Mouse (Mus musculus): ENCODE data around the gene Sorbs2. TPM values are rescaled to one million over a fixed set of nuclear protein-coding genes. Genes with fewer than 3 reads are reported as not detected.

Gene Sorbs2
- total RNA-seq, 2 experiments from 2014 or later = 370 to 377 TPM

DNA sequence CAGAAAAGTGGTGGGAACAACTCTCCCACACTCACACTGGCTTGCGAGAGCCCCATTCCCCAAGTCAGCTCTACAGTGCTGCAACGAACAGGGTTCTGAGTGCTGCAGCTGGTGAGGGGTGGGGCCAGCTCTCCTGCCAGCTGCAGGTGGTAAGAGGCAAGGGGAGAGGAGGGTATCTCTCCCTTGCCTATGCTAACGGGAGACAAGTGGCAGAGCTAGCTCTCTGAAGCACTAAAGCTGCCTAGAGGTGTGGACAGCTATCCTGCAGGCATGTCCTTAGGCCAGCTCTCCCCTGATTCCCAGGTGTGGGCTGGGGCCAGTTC is 72.9 kb downstream of the Sorbs2 start:
- Histone ChIP-seq H3K27ac (no peak overlapping the region), H3K4me3 (no peak overlapping the region)
- no peak for DNase-seq (ENCODE audit: extremely low spot score in 1 of 2, low spot score in 2 of 2)
- TF ChIP-seq CTCF (IDR thresholded peaks at IDR 0.05) = no peak
- intact Hi-C loops (cut with DNase I) = no loop called here

DNA sequence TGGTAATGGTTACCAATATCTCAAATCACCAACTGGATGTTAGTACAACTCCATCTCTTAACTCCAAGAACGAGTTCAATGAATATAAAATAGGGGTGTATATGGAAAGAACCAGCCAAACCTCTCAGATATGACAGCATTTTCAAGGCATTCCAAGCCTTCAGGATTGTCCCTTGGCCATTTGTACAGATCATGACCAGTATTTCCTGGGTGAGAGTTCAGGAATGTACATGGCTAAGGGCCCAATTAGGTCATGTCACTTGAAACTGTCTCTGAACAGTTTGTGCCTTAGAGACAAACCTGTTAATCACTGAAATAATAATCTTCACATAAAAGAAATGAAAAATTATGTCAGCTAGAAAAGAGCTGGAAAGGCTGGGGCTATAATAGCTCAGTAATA is 76.3 kb downstream of the Sorbs2 start:
- no peak for DNase-seq (ENCODE audit: extremely low spot score in 1 of 2, low spot score in 2 of 2)
- Histone ChIP-seq H3K27ac (no peak overlapping the region), H3K4me3 (no peak overlapping the region)
- no peak for TF ChIP-seq CTCF (IDR thresholded peaks at IDR 0.05)
- intact Hi-C loops (cut with DNase I) = no loop called here

DNA sequence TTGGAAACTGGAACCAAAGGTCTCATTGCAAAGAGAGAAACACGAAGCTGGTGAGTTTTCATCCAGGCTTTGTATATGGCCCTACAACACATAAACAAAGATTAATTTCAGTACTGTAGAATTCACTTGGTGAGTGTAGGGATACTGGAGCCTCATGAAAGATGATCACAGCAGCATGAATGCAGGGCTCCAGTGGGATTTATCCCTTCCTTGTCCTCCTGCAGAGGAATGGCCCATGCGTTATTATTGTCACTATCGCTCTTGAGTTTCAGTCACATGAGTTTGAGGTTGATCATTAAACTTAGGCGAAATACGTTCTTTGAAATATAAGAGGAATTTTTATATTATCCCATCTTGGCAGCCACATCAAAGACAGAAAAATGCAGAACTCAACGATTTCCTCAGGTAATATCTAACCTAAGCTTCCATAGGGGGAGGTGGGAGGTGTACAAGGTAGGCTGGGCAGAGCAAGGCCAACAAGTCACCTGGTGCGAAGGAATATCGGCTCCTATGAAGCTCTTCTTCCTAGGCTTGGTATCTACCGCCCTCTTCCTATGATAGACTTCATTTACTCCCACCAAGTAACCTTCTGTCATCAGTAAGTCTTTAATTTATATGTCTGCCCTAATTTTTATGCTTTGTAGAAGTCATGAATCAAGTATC is 76.9 kb downstream of the Sorbs2 start:
- H3K4me3 ChIP-seq = no peak overlapping the region
- intact Hi-C loops (cut with DNase I) = no loop called here
- no peak for DNase-seq (ENCODE audit: extremely low spot score in 1 of 2, low spot score in 2 of 2)
- TF ChIP-seq CTCF (IDR thresholded peaks at IDR 0.05) = no peak
- H3K27ac ChIP-seq = no peak overlapping the region

DNA sequence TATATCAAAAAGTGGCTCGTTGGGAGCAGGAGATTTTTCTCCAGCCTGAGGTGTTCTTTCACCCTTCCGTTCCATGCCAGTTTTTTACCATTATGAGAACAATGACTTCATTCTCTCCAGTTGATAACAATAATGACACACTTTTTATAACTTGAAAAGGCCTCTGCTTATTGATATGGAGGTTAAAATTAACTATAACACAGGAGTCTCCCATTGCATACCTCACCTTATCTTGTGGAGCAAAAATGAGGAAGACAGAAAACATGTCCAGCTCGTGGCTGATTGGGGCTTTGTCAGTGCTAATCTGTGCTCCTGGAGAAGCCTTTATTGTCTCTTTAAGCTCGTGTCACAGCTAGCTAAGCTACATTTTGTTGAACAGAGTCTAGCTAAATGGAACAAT is 77.6 kb downstream of the Sorbs2 start:
- no peak overlapping the region for H3K27ac ChIP-seq
- no peak for DNase-seq (ENCODE audit: extremely low spot score in 1 of 2, low spot score in 2 of 2)
- no peak overlapping the region for H3K4me3 ChIP-seq
- no peak for TF ChIP-seq CTCF (IDR thresholded peaks at IDR 0.05)
- intact Hi-C loops (cut with DNase I) = no loop called here

DNA sequence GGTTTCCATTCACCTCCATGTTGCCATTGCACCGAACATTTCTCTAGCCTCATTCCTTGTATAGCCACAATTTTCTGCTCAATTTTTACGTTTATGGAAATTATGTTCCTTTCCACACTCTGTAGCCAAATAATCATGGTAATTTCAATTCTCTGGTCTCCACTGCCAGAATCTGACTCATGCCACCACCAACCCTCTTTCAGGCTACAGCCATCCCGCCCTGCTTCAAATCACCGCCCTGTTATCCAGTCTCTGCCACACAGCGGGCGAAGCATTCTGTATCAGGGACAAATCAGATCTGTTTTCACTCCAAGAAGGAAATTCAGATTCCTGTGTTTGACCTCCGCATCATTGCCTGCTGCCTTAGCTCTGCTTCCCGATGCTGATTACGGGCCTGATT is 79.4 kb downstream of the Sorbs2 start:
- TF ChIP-seq CTCF (IDR thresholded peaks at IDR 0.05) = no peak
- intact Hi-C loops (cut with DNase I) = no loop called here
- Histone ChIP-seq H3K4me3 (no peak overlapping the region), H3K27ac (peak overlapping the region; percentile 70)
- DNase-seq (ENCODE audit: extremely low spot score in 1 of 2, low spot score in 2 of 2) = peak in 1 of 2 experiments; percentile 36

DNA sequence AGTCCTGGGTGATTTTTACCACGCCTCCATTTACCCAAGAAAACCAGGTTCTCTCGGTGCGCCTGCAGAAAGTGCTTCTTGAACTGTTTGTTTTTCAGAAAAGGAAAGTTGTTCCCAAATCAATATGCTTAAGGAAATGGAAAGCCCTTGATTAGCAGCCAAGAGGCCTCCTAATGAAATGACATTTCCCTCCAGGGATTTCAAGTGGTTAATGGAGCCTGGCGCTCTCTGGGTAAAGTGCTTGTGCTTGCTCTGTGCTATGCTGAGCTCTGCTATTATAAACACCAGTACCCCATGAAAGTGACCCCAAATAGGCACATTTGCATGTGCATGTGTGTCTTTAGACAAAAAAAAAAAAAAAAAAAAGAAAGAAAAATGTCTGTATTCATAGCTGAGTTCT is 84.3 kb downstream of the Sorbs2 start:
- no peak for TF ChIP-seq CTCF (IDR thresholded peaks at IDR 0.05)
- Histone ChIP-seq H3K27ac (no peak overlapping the region), H3K4me3 (no peak overlapping the region)
- DNase-seq (ENCODE audit: extremely low spot score in 1 of 2, low spot score in 2 of 2) = no peak
- intact Hi-C loops (cut with DNase I) = loop anchor here (2.0 kb wide), 1 partner anchor 123 kb away; no protein-coding TSS in a partner anchor

DNA sequence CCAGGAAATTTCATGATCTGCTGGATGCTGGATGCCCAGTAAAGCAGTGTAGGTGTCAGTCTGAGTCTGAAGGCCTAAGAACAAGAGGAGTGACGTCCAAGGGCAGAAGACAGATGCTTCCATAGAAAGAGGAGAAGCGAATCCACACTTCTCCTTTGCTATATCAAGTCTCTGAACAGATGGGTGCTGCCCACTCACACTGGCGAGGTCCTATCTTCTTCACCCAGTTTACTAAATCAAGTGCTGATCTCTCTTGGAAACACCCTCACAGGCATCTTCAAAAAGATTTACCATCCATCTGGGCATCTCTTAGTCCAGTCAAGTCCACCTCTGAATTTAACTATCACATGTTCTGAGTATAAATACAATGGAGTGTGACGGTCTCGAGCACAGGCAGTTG is 86.1 kb downstream of the Sorbs2 start:
- Histone ChIP-seq H3K27ac (no peak overlapping the region; the same call in 1 of the 2 replicates), H3K4me3 (no peak overlapping the region)
- intact Hi-C loops (cut with DNase I) = loop anchor here (1.0 to 2.0 kb wide), 3 partner anchors 17 to 121 kb away; no protein-coding TSS in a partner anchor
- no peak for TF ChIP-seq CTCF (IDR thresholded peaks at IDR 0.05)
- peak; percentile 37 to 69 for DNase-seq (ENCODE audit: extremely low spot score in 1 of 2, low spot score in 2 of 2)

DNA sequence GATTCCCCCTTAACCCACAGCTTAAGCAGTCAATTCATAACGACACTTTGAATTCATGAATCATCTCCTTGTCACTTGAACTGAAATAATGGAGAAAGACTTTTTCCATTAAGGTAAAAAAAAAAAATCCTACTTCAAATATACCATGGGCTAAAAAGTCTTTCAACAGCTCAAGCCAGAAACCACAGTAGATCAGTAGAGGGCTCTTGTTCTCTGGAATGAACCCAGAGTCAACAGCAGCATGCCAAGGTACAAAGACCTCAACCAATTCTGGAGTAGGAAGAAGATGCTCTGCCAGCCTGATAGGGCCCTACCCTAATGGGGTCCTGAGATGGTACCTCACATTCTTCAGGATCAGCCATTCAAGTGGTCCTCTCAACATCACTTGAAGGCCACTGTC is 88.4 kb downstream of the Sorbs2 start:
- intact Hi-C loops (cut with DNase I) = loop anchor here (5.0 kb wide), 1 partner anchor 876 kb away; the partner anchor contains the start of gene Acsl1
- DNase-seq (ENCODE audit: extremely low spot score in 1 of 2, low spot score in 2 of 2) = no peak
- Histone ChIP-seq H3K4me3 (no peak overlapping the region), H3K27ac (no peak overlapping the region)
- no peak for TF ChIP-seq CTCF (IDR thresholded peaks at IDR 0.05)

DNA sequence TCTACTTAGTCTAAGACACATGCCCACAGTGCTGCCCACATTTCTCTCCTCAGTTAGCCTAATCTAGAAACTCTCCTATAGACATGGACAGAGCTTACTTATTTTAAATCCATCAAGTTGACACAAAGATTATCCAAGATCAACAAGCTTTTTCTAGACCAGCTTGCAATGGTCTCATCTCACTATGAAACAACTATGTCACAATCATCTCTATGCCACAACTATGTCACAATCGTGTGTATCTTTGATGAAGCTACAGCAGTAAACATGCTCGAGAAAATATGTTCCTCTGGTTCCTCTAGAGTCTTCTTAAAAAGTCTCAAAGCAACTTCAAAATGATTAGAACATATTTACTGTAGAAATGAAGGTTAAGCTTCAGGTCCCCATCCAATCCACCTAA is 89.0 kb downstream of the Sorbs2 start:
- H3K27ac ChIP-seq = no peak overlapping the region
- DNase-seq (ENCODE audit: extremely low spot score in 1 of 2, low spot score in 2 of 2) = no peak
- TF ChIP-seq CTCF (IDR thresholded peaks at IDR 0.05) = no peak
- intact Hi-C loops (cut with DNase I) = loop anchor here (5.0 kb wide), 1 partner anchor 876 kb away; the partner anchor contains the start of gene Acsl1
- H3K4me3 ChIP-seq = no peak overlapping the region

DNA sequence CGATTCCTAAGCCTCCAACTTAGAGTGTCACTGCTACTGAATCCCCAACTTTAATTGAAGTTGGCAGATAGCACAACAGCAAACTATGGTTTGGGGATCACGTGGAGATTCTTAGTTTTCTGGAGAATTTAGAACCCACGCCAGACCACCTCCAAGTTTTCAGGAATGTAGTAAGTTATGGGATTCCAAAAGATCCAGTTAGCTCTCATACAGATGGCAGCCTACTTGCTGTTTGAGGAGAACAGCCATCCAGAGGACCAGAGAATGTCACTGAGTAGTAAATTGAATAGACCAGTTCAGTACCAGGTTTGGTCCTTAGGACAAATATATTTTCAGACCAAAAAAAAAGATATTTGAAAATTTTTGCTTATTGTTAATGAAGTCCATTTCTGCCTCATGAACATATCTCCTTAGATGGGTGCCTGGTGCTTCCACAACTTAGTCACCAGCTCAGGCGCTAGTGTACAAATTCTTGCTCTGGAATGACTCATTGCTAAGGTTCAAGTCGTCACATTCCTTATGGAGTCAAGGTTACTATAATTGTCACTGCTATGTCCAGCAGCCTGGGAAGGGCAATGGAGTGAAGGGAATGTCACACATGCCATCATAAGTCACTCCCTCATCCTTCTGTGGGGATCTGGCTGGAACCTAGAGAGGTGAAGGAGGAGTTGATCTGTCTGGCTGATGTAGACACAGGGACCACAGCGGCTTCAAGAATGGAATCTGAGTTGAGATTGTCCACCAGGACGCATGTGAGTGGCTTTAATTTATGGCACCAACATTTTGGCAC is 90.2 kb downstream of the Sorbs2 start:
- DNase-seq (ENCODE audit: extremely low spot score in 1 of 2, low spot score in 2 of 2) = no peak
- Histone ChIP-seq H3K27ac (no peak overlapping the region), H3K4me3 (no peak overlapping the region)
- intact Hi-C loops (cut with DNase I) = loop anchor here (5.0 kb wide), 1 partner anchor 874 kb away; the partner anchor contains the start of gene Acsl1
- TF ChIP-seq CTCF (IDR thresholded peaks at IDR 0.05) = no peak

DNA sequence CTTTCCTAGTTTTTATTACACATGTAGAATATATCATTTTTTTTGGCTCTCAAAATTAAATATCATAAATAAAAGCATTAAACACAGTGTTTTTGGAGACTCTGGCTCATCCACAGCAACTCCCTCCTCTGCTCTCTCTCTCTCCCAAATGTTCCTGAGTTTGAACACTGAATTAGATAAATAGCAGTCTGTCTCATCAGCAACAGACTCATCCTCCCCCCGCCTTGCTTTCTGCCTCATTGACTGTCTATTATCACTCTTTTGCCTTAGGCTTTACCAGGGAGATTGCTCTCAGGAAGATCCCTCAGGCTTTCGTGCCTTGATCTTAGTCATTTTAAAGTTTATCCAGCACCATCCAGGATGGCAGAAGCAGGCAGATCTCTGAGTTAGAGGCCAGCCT is 91.3 kb downstream of the Sorbs2 start:
- intact Hi-C loops (cut with DNase I) = loop anchor here (5.0 kb wide), 1 partner anchor 873 kb away; the partner anchor contains the start of gene Acsl1
- TF ChIP-seq CTCF (IDR thresholded peaks at IDR 0.05) = no peak
- no peak overlapping the region for H3K27ac ChIP-seq
- no peak overlapping the region for H3K4me3 ChIP-seq
- DNase-seq (ENCODE audit: extremely low spot score in 1 of 2, low spot score in 2 of 2) = no peak

DNA sequence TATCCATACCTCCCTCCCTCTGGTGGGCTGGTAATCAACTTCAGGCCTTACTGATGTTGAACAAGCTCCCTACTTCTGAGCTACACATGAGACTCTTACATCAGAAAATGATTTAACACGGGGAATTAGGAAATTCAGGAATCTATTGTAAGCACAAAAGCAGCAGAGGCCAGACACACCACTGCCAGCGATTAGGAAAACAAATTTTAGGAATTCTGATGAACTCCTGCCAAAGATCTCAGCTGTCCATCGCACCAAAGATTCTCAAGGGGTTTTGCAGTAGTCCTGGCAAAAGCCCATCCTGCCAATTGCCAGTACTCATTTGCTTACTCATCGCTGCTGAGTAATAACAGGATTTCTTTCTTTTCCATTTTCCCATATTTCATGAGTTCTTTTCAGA is 94.4 kb downstream of the Sorbs2 start:
- peak overlapping the region; percentile 50 for H3K27ac ChIP-seq
- intact Hi-C loops (cut with DNase I) = loop anchor here (5.0 kb wide), 1 partner anchor 95 kb away; the partner anchor contains the start of gene Sorbs2
- no peak overlapping the region for H3K4me3 ChIP-seq
- DNase-seq (ENCODE audit: extremely low spot score in 1 of 2, low spot score in 2 of 2) = no peak
- TF ChIP-seq CTCF (IDR thresholded peaks at IDR 0.05) = no peak
